Mouse (Mus musculus) embryonic facial prominence, embryonic 11.5 days (tissue): ENCODE measurements around the gene Mvb12b. TPM values are rescaled to one million over a fixed set of nuclear protein-coding genes. Genes with fewer than 3 reads are reported as not detected.
A peak's percentile ranks its signal among the peaks of the same experiment; 100 is the strongest.

Experiments
- ATAC-seq: fragments of 200-750 bp; cut with Nextera tagmentation; replicated peaks from 2 replicates; pipeline ENCODE4 v1.8.0; 2017; ENCODE audit warnings: low read depth; ENCODE audit not compliant: insufficient number of reproducible peaks, low FRiP score, low TSS enrichment
- DNase-seq: peaks from one replicate; pipeline ENCODE4 v3.0.0-alpha.2; 2015; ENCODE audit warnings: low spot score
- H3K27ac ChIP-seq: fragments of 300-500 bp; sonication (generic); replicated peaks from 2 replicates; pipeline ENCODE4 v1.5.1; 2014; ENCODE audit warnings: mild to moderate bottlenecking, low read depth, low read length, control low read depth
- H3K27me3 ChIP-seq: fragments of 300-500 bp; sonication (generic); 2 replicates; pipeline ENCODE4 v1.6.1; 2014; ENCODE audit warnings: mild to moderate bottlenecking, low read length, moderate library complexity, mixed read lengths; ENCODE audit not compliant: control insufficient read depth, insufficient read depth
- H3K36me3 ChIP-seq: fragments of 300-500 bp; sonication (generic); replicated peaks from 2 replicates; pipeline ENCODE4 v1.6.1; 2014; ENCODE audit warnings: low read depth, mild to moderate bottlenecking, low read length, moderate library complexity, mixed read lengths; ENCODE audit not compliant: control insufficient read depth, insufficient read depth
- H3K4me1 ChIP-seq: fragments of 300-500 bp; sonication (generic); 2 replicates; pipeline ENCODE4 v1.6.1; 2014; ENCODE audit warnings: low read length, mixed read lengths; ENCODE audit not compliant: control insufficient read depth, insufficient read depth
- H3K4me2 ChIP-seq: fragments of 300-500 bp; sonication (generic); 2 replicates; pipeline ENCODE4 v1.6.1; 2014; ENCODE audit warnings: low read depth, mild to moderate bottlenecking, control low read depth, low read length, moderate library complexity
- H3K4me3 ChIP-seq: fragments of 300-500 bp; sonication (generic); 2 replicates; pipeline ENCODE4 v1.5.1; 2014; ENCODE audit warnings: low read depth, low read length, control low read depth
- H3K9ac ChIP-seq: fragments of 300-500 bp; sonication (generic); replicated peaks from 2 replicates; pipeline ENCODE4 v1.6.1; 2014; ENCODE audit warnings: mild to moderate bottlenecking, control low read depth, low read length
- H3K9me3 ChIP-seq: fragments of 300-500 bp; sonication (generic); replicated peaks from 2 replicates; pipeline ENCODE4 v1.6.1; 2016; ENCODE audit warnings: mild to moderate bottlenecking, low read length, inconsistent platforms, mixed read lengths; ENCODE audit not compliant: control insufficient read depth
- WGBS: fragments of 180-500 bp; shearing (Covaris S2); extraction: QIAGEN DNeasy Blood & Tissue Kit; methylation state at CpG from one replicate; pipeline ENCODE4 v1.1.7; 2014; 5-methylcytosine and 5-hydroxymethylcytosine counted together
- polyA plus RNA-seq: library from polyadenylated mRNA; unstranded; fragments of >200 nt; fragmentation: Nextera tagmentation; extraction: Ambion mirVana; gene quantifications from 2 replicates; pipeline ENCODE4 v1.2.1, GENCODE M21; 2014

Gene Mvb12b
- polyA plus RNA-seq, 1 experiment from 2014 or later = 23.3 TPM

- WGBS = 47% methylated on average over 8 of the region's 8 CpGs
- no peak overlapping the region for H3K4me3 ChIP-seq
- H3K9ac ChIP-seq = no peak overlapping the region
- H3K4me1 ChIP-seq = no peaks in the 10 kb centered on the region
- no peaks in the 10 kb centered on the region for H3K27me3 ChIP-seq
- H3K27ac ChIP-seq = no peak overlapping the region
- DNase-seq = peak; percentile 54
- H3K9me3 ChIP-seq = no peaks in the 10 kb centered on the region
- H3K36me3 ChIP-seq = no peaks in the 10 kb centered on the region
- no peak for ATAC-seq
- H3K4me2 ChIP-seq = no peak overlapping the region
Observed at GRCm38 (mm10) chr2:33908374-33908773, 20.6 kb upstream of the Mvb12b start.

GRCm38 (mm10) chr2:33907174-33907573 is 19.4 kb upstream of the Mvb12b start:
- no peaks in the 10 kb centered on the region for H3K4me1 ChIP-seq
- no peak overlapping the region for H3K27ac ChIP-seq
- no peaks in the 10 kb centered on the region for H3K9me3 ChIP-seq
- H3K9ac ChIP-seq = no peak overlapping the region
- no peak overlapping the region for H3K4me3 ChIP-seq
- H3K27me3 ChIP-seq = no peaks in the 10 kb centered on the region
- H3K36me3 ChIP-seq = no peaks in the 10 kb centered on the region
- WGBS = 83% methylated on average over 6 of the region's 6 CpGs
- no peak overlapping the region for H3K4me2 ChIP-seq
- DNase-seq = no peak
- no peak for ATAC-seq

- H3K27me3 ChIP-seq = no peaks in the 10 kb centered on the region
- no peak overlapping the region for H3K27ac ChIP-seq
- no peaks in the 10 kb centered on the region for H3K9me3 ChIP-seq
- ATAC-seq (no peak), DNase-seq (no peak)
- WGBS = 76% methylated on average over 3 of the region's 3 CpGs
- H3K4me3 ChIP-seq = no peak overlapping the region
- no peak overlapping the region for H3K9ac ChIP-seq
- H3K4me2 ChIP-seq = no peak overlapping the region
- H3K36me3 ChIP-seq = no peaks in the 10 kb centered on the region
- H3K4me1 ChIP-seq = no peaks in the 10 kb centered on the region
Observed at GRCm38 (mm10) chr2:33895829-33896228, 8.1 kb upstream of the Mvb12b start.

- Histone ChIP-seq H3K9ac (no peak overlapping the region), H3K4me2 (no peak overlapping the region), H3K36me3 (no peaks in the 10 kb centered on the region), H3K9me3 (no peaks in the 10 kb centered on the region), H3K27ac (no peak overlapping the region), H3K4me3 (no peak overlapping the region), H3K4me1 (no peaks in the 10 kb centered on the region), H3K27me3 (no peaks in the 10 kb centered on the region)
- whole genome bisulfite sequencing = 87% methylated on average over 3 of the region's 3 CpGs
- no peak for DNase-seq
- no peak for ATAC-seq
Observed at GRCm38 (mm10) chr2:33893151-33893550, 5.4 kb upstream of the Mvb12b start.

DNA sequence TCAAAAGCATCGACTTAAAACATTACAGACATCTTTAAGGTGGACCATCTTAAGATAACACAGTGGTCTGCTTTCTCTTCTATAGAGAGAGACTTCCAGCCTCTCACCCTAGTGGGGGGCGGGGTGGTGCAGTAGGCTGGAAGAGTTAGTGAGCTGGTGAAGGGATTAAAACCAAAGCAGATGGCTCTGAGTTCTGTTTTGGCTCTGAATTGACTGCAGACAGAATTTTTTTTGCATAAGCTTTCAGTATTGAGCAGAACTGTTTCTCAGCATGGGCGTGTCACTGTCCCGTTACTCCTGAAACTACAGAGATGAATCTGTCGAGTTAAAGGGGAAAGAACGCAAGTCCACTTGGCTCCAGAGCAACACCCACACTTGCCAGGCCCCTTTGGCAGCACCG is 4.6 kb upstream of the Mvb12b start:
- no peaks in the 10 kb centered on the region for H3K36me3 ChIP-seq
- H3K9ac ChIP-seq = no peak overlapping the region
- no peak for ATAC-seq
- H3K4me1 ChIP-seq = no peaks in the 10 kb centered on the region
- no peaks in the 10 kb centered on the region for H3K9me3 ChIP-seq
- DNase-seq = no peak
- H3K27me3 ChIP-seq = no peaks in the 10 kb centered on the region
- no peak overlapping the region for H3K4me2 ChIP-seq
- WGBS = 77% methylated on average over 7 of the region's 7 CpGs
- H3K4me3 ChIP-seq = no peak overlapping the region
- H3K27ac ChIP-seq = no peak overlapping the region

GRCm38 (mm10) chr2:33888100-33888385 is 297 bp upstream of the Mvb12b start:
- H3K4me2 ChIP-seq = peak overlapping the region; percentile 88; the same call in 1 of the 2 replicates
- no peak for ATAC-seq
- WGBS = 59% methylated on average over 6 of the region's 6 CpGs
- H3K4me1 ChIP-seq = no peaks in the 10 kb centered on the region
- H3K27me3 ChIP-seq = no peaks in the 10 kb centered on the region
- DNase-seq = no peak
- peak overlapping the region; percentile 96 for H3K9ac ChIP-seq
- H3K36me3 ChIP-seq = no peaks in the 10 kb centered on the region
- no peak overlapping the region for H3K4me3 ChIP-seq
- H3K9me3 ChIP-seq = no peaks in the 10 kb centered on the region
- no peak overlapping the region for H3K27ac ChIP-seq

DNA sequence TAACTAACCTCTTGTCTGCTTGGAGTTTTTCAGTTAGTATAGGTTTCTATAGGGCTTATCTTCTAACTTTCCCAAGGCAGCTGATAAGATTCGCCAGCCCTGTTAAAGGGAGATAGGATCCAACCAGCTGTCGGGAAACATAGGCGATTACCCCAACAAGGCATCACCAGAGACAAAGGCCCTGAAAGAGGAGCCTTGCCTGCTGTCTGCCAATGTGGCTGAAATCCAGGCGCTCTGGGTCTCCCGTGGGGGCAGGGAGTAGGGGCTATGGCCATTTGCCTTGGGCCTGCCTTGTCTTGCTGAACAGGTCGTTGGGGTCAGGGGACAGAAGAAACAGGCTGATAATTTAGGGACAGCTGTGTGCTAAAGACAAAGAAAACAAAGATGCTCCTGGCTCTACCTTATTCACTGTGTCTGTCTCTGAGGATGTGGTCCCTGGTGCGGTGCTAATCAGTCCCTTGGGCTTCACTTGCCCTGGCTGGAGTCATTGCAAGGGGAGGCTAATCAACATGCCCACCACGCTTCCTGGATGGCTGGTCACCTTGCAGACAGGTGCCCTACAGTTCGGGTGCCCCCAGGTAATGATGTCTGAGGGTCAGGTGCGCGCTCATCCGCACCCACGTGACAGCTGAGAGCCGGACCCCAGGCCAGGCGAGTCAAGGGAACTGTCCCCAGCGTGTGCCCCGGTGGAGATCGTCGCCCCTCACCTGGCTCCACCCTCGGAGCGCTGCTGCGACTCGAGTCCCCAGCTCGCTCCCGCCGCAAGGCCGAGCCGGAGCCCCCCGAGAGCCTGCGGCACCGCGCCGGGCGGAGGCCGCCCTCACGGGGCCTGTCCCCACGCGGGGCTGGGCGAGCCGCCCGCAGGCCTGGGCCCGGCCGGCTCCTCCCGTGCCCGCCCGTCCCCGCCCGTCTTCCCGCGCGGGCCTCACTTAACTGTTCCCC is 1.1 kb downstream of the Mvb12b start:
- no peaks in the 10 kb centered on the region for H3K27me3 ChIP-seq
- peak overlapping the region; percentile 81 for H3K4me3 ChIP-seq
- H3K4me1 ChIP-seq = no peaks in the 10 kb centered on the region
- H3K9ac ChIP-seq = peak overlapping the region; percentile 96
- H3K4me2 ChIP-seq = peak overlapping the region; percentile 88
- peak; percentile 44 for DNase-seq
- 2% methylated on average over 39 of the region's 51 CpGs for WGBS
- H3K36me3 ChIP-seq = no peaks in the 10 kb centered on the region
- peak overlapping the region; percentile 77 for H3K27ac ChIP-seq
- peak; percentile 46 for ATAC-seq
- H3K9me3 ChIP-seq = no peaks in the 10 kb centered on the region

DNA sequence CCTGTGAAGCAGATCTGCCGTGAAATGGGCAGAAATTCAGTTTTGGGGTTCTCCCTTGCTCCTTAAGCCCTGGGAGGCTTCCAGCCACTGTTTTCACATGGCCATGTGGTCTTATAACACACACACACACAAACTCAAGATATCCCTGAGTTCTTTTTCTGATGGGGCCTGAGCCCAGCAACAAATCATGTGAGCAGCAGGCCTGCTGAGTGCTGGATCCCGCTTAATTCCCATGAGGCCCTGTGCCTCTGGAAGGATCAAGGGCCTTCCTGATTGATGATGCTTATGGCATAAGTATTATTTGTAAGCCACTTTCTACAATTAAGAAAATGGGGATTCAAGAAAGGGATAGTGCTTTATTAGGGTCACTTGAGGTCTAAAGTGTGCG is 2.5 kb downstream of the Mvb12b start:
- no peaks in the 10 kb centered on the region for H3K4me1 ChIP-seq
- DNase-seq (no peak), ATAC-seq (no peak)
- H3K36me3 ChIP-seq = no peaks in the 10 kb centered on the region
- H3K4me2 ChIP-seq = no peak overlapping the region
- H3K9me3 ChIP-seq = no peaks in the 10 kb centered on the region
- H3K4me3 ChIP-seq = no peak overlapping the region
- H3K27ac ChIP-seq = no peak overlapping the region
- WGBS = 92% methylated on average over 3 of the region's 3 CpGs
- H3K9ac ChIP-seq = no peak overlapping the region
- H3K27me3 ChIP-seq = no peaks in the 10 kb centered on the region
